ENCODE assay signal across 9 mouse cellular contexts in the genomic region with DNA sequence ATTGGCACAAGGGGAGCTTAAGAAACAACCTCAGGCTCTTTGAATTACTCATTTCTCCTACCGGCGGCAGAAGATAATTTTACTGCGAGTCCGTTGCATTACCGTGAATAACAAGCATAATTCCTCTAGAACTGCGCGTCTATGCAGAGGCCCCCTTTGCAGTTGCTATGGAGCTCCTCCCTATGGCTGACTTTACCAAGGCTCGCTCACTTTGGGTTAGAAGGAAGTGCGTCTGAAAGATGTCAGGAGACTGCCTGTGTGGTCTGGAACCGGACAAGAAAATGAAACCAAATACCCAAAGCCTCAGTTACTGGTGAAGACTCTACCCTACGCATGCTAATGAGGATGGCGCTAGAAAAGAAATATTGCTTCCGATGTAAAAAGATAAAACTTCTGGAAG.
A peak's percentile ranks its signal among the peaks of the same experiment; 100 is the strongest.
DNase-seq lines count a peak whose midpoint lies in the region; ATAC-seq and TF ChIP-seq lines count a peak whose summit lies in the region.
"Had no signal": no experiment of that assay in that cellular context is flagged by ENCODE, and none has a peak within 500 bp of the region (broad histone marks: within the 10 kb centered on the region; RNA-seq: fewer than 3 reads in every experiment).

No protein-coding gene starts in this region.

- intact Hi-C loops in left cerebral cortex, postnatal 36 days (cut with DNase I), result no loop called here

- H3K36me3 ChIP-seq in lung, postnatal 0 days (ENCODE audit: insufficient read depth, low read length), result no peaks in the 10 kb centered on the region
- no peaks in the 10 kb centered on the region for H3K36me3 ChIP-seq in thymus, adult 2 months (ENCODE audit: control insufficient read depth, insufficient read depth, low read length)
- no peaks in the 10 kb centered on the region for H3K36me3 ChIP-seq in heart, embryonic 11.5 days (ENCODE audit: control insufficient read depth, insufficient read depth, low read length)
- H3K36me3 ChIP-seq: midbrain, embryonic 12.5 days had no signal

- no peak for TF ChIP-seq EP300 in lung, postnatal 0 days (IDR thresholded peaks at IDR 0.05)

- DNase-seq in cerebellum, adult 2 months, result peak in 1 of 2 experiments; percentile 5
- DNase-seq in cerebellum, adult 11 months, result no peak
- peak; percentile 34 for DNase-seq in lung, postnatal 0 days (ENCODE audit: low spot score)
- no peak for DNase-seq in lung, adult 18-20 months
- DNase-seq in left cerebral cortex, postnatal 36 days (ENCODE audit: low spot score in 2 of 2), result peak; percentile 13 to 22
- peak; percentile 46 for DNase-seq in thymus, adult 2 months
- no peak for DNase-seq in ovary, postnatal 14 days (ENCODE audit: low spot score)

- no peak overlapping the region for H3K27ac ChIP-seq in cerebellum, adult 2 months (ENCODE audit: insufficient read depth, low read length)
- H3K27ac ChIP-seq in lung, postnatal 0 days (ENCODE audit: low read length), result no peak overlapping the region
- no peak overlapping the region for H3K27ac ChIP-seq in thymus, adult 2 months (ENCODE audit: control insufficient read depth, insufficient read depth, low read length)
- H3K27ac ChIP-seq in heart, embryonic 11.5 days (ENCODE audit: low read depth, low read length), result no peak overlapping the region
- H3K27ac ChIP-seq: midbrain, embryonic 12.5 days had no signal

- H3K9ac ChIP-seq in lung, postnatal 0 days (replicated peaks; ENCODE audit: low read depth), result no peak overlapping the region
- H3K9ac ChIP-seq in heart, embryonic 11.5 days (ENCODE audit: low read depth, low read length), result no peak overlapping the region
- H3K9ac ChIP-seq: midbrain, embryonic 12.5 days had no signal

- no peak for ATAC-seq in lung, postnatal 0 days
- no peak for ATAC-seq in heart, embryonic 11.5 days (replicated peaks; ENCODE audit: insufficient number of reproducible peaks, low FRiP score, low TSS enrichment)

- no peaks in the 10 kb centered on the region for H3K27me3 ChIP-seq in cerebellum, adult 2 months (ENCODE audit: control insufficient read depth, insufficient read depth, low read length)
- no peaks in the 10 kb centered on the region for H3K27me3 ChIP-seq in lung, postnatal 0 days (replicated peaks; ENCODE audit: insufficient read depth, low read length)
- H3K27me3 ChIP-seq in thymus, adult 2 months (ENCODE audit: control insufficient read depth, insufficient read depth, low read length), result no peaks in the 10 kb centered on the region
- H3K27me3 ChIP-seq in heart, embryonic 11.5 days (ENCODE audit: control insufficient read depth, insufficient read depth, low read length), result no peaks in the 10 kb centered on the region
- H3K27me3 ChIP-seq: midbrain, embryonic 12.5 days had no signal

- no peaks in the 10 kb centered on the region for H3K9me3 ChIP-seq in lung, postnatal 0 days (ENCODE audit: low read length)
- H3K9me3 ChIP-seq in heart, embryonic 11.5 days (replicated peaks; ENCODE audit: control insufficient read depth, low read length), result no peaks in the 10 kb centered on the region
- H3K9me3 ChIP-seq: midbrain, embryonic 12.5 days had no signal

- H3K4me3 ChIP-seq in cerebellum, adult 2 months (replicated peaks; ENCODE audit: insufficient read depth, low read depth, low read length), result peak overlapping the region; percentile 7
- peak overlapping the region; percentile 20 for H3K4me3 ChIP-seq in lung, postnatal 0 days (ENCODE audit: low read depth, low read length)
- H3K4me3 ChIP-seq in thymus, adult 2 months (ENCODE audit: control insufficient read depth, insufficient read depth, low read length), result no peak overlapping the region
- no peak overlapping the region for H3K4me3 ChIP-seq in heart, embryonic 11.5 days (ENCODE audit: low read depth, low read length)
- H3K4me3 ChIP-seq: midbrain, embryonic 12.5 days had no signal

- H3K4me2 ChIP-seq in lung, postnatal 0 days (replicated peaks; ENCODE audit: low read depth, low read length), result peak overlapping the region; percentile 27; the same call in 1 of the 2 replicates
- H3K4me2 ChIP-seq in heart, embryonic 11.5 days, result no peak overlapping the region
- H3K4me2 ChIP-seq: midbrain, embryonic 12.5 days had no signal

- H3K4me1 ChIP-seq in cerebellum, adult 2 months (ENCODE audit: control insufficient read depth, insufficient read depth, low read length), result no peaks in the 10 kb centered on the region
- H3K4me1 ChIP-seq in lung, postnatal 0 days (ENCODE audit: insufficient read depth, low read depth, low read length), result no peaks in the 10 kb centered on the region
- peaks cover 1% of the 10 kb centered on the region; the same call in 1 of the 2 replicates for H3K4me1 ChIP-seq in thymus, adult 2 months (replicated peaks; ENCODE audit: control insufficient read depth, insufficient read depth, low read length)
- no peaks in the 10 kb centered on the region for H3K4me1 ChIP-seq in heart, embryonic 11.5 days (ENCODE audit: control insufficient read depth, insufficient read depth, low read length)
- H3K4me1 ChIP-seq: midbrain, embryonic 12.5 days had no signal

- WGBS in cerebellum, adult 2 months, result 39% methylated on average over 13 of the region's 13 CpGs
- 55% methylated on average over 13 of the region's 13 CpGs for WGBS in lung, postnatal 0 days
- WGBS in thymus, adult 2 months, result 21% methylated on average over 13 of the region's 13 CpGs
- 75% methylated on average over 13 of the region's 13 CpGs for WGBS in heart, embryonic 11.5 days (ENCODE audit: insufficient replicate concordance)

- TF ChIP-seq POLR2A in cerebellum, adult 2 months (IDR thresholded peaks at IDR 0.05; ENCODE audit: borderline replicate concordance, insufficient read depth, low read length), result no peak
- TF ChIP-seq POLR2A in thymus, adult 2 months (IDR thresholded peaks at IDR 0.05; ENCODE audit: control insufficient read depth, extremely low read depth, insufficient read depth, low read length, poor library complexity), result no peak

- no peak for TF ChIP-seq CTCF in cerebellum, adult 2 months (IDR thresholded peaks at IDR 0.05; ENCODE audit: borderline replicate concordance, insufficient read depth, low read depth, low read length)
- no peak for TF ChIP-seq CTCF in lung, postnatal 0 days (IDR thresholded peaks at IDR 0.05)
- no peak for TF ChIP-seq CTCF in thymus, adult 2 months (IDR thresholded peaks at IDR 0.05; ENCODE audit: borderline replicate concordance, control insufficient read depth, extremely low read depth, insufficient read depth, low read length, poor library complexity)

Comparison
In these comparisons a context has a peak if more than half of its experiments do, and no peak if none do; other contexts are left out.
1. DNase-seq: peak in lung, postnatal 0 days (single experiment), left cerebral cortex, postnatal 36 days (2 of 2) and thymus, adult 2 months (single experiment); none in cerebellum, adult 11 months (single experiment), lung, adult 18-20 months (0 of 2) and ovary, postnatal 14 days (single experiment).
2. H3K4me3 ChIP-seq: peak in cerebellum, adult 2 months (single experiment) and lung, postnatal 0 days (single experiment); none in thymus, adult 2 months (single experiment) and heart, embryonic 11.5 days (single experiment).